Mouse (Mus musculus) adrenal gland, postnatal 36 days (tissue): ENCODE measurements around the gene Gm973. TPM values are rescaled to one million over a fixed set of nuclear protein-coding genes. Genes with fewer than 3 reads are reported as not detected.

Source experiments
- DNase-seq, 2 experiments: peaks; one replicate each; pipeline ENCODE4 v3.0.0; 2021; ENCODE audit warnings: mixed read lengths in 1 of 2
- total RNA-seq, 2 experiments: library from RNA; stranded (reverse); gene quantifications; 2 replicates each; pipeline ENCODE4 v1.2.3; 2021

Gene Gm973
- total RNA-seq, 2 experiments from 2014 or later, result 0.86 to 23.1 TPM

DNA sequence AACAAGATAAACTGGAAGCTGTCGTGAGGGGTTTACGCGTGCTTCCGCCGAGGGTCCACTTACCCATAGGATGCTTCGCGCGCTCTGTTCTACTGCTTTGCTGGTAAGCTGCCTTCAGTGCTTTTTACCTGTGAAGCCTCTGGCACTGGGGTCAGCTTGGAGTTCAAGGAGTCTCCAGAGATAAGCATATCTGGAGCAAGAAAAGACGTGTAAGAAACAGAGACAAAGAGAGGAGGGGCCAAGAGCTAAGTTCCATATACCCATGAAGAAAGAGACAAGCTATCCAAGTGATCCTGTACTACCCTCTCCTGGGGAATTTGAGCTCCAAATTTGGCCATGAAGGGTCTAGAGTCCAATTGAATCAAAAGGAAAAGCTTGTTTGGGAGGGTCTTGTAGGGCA, 24.5 kb upstream of the Gm973 start:
- no peak for DNase-seq

DNA sequence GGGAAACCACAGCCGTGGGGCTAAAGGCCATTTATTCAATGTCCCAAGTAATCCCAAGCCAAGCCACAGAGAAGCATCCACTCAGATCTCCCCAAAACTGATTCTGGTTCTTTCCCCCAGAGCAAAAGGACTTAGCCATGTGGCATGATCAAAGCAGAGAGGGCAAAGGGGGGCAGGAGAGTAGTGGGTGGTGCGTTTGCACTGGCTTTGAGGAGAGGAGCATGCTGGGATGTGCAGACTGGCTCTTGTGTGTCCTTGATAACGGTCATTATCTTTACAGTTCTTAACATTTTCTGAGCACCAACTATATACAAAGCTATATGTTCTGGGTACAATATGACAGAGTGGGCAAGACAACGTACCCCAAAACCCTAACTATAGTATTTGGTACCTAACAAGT, 23.6 kb upstream of the Gm973 start:
- DNase-seq, result no peak

DNA sequence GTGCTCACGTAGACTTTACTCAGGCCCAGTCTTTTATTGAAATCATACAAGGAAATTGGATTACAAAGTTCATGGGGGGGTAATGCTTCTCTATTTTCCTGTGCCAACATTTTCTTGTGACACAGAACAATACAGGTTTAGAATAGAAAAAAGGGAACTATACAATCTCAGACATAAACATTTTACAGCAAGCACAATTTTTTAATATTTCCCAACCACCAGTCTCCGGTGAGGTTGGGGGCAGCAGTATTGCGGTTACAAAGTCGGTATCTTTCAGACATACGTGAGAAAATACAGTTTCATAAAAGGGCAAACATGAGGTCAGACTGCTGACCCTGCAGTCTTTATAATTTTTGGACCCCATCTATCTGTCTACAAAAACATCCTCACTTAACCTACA, 20.1 kb upstream of the Gm973 start:
- DNase-seq, result no peak

DNA sequence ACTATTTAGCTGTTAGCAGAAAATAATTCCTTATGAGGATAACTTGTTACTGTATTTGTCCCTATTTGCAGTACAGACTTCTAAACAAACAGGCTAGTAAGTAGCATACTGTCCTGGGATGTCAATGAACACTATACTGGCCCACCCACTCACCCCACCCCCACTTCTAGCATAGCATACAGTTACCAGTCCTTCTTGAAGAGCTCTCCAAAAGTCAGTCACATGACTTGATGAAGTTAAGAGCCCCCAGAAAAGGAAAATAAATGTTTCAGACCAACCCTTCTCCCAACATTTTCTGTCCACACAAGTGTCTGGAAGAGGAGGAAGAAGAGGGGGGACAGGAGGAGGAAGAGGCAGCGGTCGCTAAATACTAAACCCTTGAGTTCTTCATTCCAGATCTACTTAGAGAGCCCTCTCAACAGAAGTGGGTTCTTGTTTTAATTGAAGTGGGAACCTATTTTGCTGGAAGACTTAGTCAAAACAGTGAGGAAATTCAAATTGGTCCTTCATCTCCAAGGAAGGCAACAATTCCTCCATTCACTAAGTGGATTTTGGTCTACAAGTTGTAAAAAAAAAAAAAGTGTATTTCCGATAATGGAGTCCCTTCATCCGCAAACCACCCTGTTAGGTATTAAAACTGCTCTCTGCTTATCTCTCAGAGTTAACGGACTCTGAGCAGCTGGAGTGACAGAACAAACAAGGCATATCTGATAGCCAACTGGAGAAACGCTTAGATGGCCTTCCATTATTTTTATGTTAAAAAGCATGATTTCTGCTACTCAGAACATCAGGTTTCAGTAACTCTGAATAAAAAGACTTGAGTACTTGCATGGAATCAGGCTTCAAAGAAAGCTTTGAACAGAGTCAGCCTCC, 18.1 kb upstream of the Gm973 start:
- no peak for DNase-seq

DNA sequence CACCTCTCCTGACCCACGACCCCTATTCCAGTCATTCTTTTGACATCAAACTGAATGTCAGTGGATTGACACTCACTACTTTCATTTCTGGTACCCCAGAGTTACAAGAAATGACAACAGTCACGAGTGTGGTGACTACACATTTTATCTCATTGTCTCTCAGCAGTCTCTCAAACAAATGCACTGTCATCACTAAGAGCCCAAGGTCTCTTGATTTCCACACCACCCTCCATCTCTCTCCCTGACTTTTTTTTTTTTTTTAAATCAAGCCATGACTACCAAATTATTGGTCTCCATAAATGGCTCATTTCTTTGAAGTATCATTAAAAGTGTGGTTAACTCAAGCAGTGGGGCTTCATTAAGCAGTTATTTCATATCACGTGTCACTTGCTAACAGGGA, 16.7 kb upstream of the Gm973 start:
- no peak for DNase-seq

DNA sequence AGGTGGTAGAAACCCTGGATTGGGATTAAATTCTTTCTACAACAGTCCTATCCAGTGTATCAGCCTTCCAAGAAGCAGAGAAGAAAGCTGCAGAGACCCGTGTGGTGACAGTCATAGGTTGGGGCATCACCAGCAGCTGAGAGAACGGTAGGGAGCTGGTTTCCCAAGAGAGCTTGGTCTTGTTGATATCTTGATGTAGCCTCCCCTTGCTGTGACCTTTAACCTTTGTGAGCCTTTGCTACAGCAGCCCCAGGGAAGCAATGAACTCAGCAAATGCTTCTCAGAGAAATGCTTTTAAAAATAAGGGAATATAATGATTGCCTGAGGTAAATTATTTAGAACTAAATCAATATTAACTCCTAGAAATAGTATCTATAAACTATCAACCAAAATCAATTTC, 13.7 kb upstream of the Gm973 start:
- DNase-seq, result no peak

DNA sequence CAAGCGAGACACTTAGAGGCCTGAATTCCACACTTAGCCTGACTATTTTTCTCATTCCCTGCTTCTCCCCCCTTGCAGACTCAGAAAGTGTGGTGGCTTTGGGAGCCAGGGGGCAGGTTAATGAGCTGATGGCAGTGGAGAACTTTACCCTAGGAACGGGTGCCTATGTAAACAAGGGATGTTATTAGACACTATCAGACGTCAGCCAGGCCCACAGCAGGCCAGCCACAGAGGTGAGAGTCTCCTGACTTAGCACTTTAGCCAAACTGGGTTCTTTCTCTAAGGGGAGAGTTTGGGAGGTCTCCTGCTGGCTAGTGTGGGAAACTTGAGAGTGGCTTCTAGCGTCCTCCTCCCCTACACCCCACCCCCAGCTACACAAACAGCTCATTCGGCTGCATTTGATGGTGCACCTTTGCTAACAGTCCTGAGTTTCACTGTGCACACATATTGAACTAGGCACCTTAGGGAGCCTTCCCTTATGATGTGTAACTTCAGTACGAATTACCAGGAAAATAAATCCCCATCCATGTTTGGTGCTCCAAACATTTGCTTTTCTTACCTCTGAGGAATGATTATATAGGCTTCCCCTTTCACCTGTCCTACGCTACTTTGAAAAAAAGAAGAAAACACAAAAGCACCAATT, 12.3 kb upstream of the Gm973 start:
- DNase-seq, result no peak

DNA sequence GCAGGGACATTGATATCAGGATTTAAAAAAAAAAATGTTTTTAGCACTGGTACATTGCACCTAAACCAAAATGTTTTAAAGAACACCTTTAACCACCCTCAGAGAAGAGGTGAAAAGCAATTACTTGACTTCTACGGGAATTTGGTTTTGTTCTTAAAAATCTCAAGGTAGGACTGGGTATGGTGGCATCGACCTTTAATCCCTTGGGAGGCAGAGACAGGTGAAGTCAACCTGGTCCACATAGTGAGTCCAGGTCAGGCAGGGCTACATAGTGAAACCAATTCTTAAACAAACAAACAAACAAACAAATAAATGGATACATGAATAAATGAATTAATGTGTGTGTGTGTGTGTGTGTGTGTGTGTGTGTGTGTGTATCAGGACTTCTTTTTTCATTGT, 11.8 kb upstream of the Gm973 start:
- no peak for DNase-seq

DNA sequence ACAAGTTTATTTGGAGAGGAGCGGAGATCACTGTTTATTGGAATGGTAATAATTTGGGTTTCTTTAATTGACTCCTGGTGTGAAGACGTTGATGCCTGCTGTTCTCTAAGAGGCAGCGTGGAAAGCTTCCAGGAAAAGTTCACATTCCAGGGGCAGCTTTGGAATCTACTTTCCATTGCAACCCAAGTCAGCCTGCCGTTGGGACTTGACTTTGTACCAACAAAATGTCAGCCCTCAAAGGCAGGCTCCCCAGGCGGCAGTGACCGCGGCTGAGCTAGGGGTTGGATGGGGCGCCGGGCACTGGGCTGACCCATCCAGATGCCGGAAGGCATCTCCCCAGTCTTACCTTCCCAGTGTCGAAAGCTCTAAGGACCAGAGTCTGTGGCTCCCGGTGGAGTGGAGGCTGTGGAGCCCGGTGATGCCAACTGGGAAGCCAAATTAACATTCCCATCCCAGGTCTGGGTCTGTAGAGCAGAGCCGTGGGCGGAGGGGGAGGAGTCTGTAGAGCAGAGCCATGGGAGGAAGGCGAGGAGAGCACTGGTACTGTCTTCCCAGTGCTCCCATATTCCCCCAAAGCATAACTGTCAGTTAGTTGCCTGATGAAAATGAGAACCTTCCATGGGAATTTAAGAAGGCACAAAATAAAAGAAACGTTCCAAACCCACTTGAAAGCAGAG, 7.5 kb upstream of the Gm973 start:
- DNase-seq, result no peak

DNA sequence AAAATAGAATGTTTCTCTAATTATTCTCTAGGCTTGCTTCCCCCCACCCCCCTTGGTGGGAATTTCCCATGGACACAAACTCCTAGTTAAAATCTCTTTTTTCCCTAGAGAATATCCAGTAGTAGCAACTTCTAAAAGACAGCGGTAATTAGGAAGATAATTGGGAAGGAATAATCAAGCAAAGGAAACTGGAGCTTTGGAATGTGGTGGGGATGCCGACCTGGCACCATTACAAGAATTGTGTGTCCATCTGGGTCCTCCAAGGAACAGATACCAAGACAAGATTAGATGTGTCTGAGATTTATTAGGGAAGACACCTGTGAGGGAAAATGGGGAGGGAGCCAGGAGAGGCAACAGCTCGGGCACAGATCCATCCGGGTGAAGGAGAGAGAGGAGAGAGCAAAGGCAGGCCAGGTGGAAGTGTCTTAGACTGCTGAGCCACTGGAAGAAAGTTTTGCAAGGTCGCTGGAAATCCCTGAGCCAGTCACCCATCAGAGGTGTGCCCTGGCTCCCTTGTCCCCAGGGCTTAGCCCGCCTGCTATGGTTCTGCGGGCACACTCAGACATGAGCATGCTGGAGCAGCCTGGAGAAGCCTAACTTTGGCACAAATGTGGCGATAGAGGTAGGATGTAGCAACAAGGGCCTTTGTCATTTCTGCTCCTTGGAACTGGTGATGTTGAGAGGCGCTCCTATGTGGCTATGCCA, 4.3 kb upstream of the Gm973 start:
- DNase-seq, result no peak

DNA sequence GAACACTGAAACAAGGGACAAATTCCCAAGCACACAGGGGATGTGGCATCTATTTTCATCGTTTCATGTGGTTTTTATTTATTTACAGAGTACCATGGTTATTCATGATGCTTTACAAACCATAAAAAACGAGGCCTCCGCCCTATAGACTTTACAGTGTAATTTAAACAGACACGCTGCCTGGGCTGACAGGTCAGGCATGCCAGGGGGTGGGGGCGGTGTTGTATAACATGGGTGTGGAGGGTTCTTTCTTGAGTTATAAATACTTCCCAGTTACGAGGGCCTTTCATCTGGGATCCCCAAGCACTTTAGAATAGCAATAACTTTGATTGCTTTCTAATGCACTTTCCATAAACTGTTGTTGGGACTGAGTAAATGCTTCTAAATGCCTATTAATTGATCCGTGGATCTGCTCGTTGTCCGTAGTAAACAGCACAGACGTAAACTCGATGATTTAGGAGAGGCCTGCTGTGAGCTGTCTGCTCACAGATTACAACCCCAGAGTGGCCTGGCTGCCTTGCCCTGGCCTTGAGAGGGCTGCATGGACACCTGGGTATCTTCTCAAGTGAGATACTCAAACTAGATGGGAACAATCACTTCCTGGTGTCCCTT, 4.3 kb downstream of the Gm973 start:
- DNase-seq, result no peak

DNA sequence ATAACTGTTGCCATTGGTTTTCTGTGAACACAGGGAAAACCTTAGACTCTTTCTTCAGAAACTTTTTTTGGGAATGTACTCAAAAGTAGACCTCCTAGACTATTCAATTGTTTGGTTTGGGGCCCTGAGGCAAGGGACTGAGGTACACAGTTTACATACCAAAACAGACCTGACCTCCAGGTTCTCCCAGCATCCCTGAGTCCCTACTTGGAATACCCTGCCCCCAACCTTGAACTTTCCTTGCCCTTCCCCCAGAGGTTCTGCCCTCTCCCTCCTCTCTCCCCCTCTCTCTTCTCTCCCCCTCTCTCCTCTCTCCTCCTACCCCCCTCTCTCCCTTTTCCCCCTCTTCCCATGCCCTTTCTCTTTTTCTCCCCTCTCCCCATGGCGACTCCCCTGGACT, 6.4 kb downstream of the Gm973 start:
- no peak for DNase-seq

DNA sequence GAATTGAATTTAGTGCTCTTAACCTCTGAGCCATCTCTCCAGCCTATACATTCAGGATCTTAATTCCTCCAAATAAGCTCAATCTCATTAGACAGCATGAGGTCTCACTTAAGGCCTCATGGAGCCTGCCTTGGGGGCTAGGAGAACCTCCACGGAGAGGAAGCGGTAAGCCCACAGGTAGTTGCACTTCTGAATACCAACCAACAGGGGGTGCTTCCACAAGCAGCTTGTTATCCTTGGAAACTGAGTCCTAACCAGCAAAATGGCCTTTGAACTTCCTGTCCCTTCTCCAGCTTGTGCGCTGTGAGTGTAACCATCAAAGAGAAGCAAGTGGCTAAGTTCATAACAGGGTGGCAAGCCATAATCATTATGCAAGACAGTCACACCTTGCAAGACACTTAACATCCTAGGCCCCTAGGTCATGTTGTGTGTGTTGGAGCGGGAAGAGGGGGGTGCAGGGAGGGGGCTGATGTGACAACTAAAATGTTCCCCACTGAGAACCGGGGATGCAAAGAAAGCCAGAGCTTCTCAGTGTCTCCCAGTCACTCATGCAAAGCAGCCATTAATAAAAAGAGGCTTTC, 7.4 kb downstream of the Gm973 start:
- no peak for DNase-seq

DNA sequence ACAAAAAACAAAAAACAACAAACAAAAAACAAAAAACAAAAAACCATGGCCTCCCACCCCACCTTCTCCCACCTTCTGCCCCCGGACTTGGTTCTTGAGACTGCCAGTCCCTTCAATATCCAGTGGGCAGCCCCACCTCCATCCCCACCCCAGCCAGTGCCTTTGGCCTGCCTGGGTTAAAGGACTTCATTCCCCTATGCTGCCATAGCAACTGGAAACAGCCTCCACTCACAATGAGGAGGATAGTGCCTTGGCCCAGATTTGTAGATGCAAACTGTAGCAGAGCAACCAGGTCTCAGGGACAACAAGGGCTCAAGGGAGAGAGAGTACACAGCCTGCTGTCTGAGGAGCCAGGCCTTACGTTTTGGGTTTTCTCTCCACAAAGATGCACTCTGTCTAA, 8.0 kb downstream of the Gm973 start:
- peak; percentile 17 to 40 for DNase-seq

DNA sequence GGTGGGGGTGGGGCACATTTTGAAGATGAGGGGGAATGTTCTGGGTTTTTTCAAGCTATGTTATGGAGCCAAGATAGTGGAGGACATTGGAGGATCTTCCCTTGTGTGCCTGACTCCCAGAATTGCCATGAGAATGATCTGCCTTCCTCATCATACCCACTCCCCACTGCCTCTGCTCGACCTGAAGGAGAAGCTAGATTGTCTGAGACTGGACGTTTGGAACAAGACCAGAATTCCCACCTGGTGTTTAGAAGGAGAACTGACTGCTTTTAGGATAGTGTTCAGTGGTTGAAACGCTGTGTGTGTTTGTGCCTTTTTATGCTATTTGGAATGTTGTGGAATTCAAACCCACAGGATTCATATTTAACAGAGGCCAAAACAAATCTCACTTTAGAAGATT, 8.7 kb downstream of the Gm973 start:
- DNase-seq, result no peak

DNA sequence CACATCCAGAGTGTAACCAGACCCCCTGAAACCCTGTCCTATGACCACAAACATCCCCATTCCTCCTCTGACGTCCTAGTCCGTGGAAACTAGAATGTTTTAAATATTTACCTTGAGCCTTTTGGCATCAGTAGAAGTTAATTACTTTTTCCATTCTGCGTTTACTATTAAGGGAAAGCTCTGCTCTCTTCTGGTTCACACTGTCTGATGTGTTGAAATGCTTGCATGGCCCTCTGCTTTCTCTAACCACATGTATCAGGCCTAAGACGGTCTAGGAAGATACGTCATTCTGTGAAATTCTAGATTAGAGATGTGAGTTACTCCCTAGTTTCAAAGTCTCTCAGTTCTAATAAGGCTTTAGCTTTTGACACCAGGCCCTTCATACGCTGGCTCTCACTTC, 11.2 kb downstream of the Gm973 start:
- DNase-seq, result no peak

DNA sequence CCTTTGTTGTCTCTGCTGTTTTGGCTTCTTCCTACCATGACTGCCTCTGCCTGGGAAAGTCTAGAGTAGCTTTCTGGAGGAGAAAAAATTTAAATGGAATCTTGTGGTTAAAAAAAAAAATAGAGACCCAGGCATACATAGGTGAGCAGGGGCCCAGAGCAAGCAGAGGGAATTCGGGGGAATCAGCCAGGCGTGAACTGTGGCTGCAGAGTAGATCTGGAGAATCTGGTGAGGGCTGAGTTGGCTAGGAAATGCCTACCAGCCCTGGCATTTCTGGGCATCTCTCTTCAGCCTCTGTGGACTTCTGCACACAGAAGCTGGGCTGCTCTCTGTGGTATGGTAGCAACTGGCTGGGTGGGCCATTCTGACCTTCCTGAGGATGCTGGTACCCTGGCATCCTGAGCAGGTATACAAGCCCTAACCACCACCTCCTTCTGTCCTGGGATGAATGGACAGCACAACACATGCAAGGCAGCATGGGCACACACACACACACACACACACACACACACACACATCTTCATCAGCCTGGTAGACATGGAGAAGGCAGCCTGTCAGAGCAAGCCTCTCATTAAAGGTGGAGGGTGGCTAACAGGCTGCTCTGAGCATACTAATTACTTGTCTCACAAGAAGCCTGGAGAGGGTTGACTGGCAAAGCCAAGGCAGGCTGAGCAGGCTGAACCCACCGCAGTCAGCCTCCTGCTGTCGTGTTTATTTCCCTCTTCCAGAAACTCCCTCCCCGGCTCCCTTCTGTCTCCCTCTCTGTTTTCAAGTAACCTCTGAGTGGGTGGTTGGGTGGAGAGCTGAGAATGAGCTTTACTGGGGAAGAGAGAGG, 19.1 kb downstream of the Gm973 start:
- DNase-seq, result no peak

DNA sequence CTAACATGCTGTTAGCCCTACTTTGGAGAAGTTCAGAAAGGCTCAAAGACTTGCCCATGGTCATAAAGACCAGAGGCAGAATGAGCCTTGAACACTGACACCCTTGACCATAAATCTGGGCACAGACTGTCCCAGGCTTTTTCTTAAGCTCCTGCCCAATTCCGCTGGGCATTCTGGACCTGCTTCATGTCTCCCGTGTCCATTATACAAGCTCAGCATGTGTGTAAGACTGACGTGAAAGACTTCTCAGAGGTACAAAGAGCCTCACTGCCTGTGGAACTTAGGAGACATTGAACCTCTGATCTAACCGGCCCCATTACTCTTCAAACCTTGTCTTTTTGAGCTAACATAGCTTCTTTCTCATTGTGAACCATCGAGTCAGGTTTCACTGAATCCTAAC, 22.3 kb downstream of the Gm973 start:
- DNase-seq, result no peak

DNA sequence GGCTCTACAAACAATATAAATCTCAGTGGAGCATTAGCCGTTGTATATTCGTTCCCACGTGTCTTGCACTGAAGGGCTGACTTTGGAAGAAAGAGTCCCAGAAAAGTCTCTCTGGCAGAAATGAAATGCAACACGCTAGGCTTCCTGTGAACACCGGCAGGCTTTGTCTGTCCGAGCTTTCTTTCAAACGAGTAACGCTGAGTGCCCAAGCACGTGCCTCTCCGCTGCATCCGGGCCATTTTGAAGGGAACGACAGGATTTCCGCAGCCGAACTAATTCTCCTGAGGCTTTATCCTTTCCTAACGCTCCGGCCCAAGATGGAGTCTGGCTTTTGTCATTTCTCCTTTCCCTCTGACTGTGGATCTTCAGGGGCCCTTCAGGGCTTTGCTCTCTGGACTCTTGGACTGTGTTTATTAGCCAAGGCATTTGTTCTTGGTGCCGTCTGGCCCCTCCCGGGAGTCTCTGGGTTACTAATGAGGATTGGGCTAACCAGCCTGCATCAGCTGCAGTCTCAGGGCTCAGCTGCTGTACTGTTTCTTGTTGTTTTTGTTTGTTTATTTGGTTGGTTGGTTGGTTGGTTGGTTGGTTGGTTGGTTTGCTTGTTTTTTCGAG, 24.6 kb downstream of the Gm973 start:
- DNase-seq, result no peak

DNA sequence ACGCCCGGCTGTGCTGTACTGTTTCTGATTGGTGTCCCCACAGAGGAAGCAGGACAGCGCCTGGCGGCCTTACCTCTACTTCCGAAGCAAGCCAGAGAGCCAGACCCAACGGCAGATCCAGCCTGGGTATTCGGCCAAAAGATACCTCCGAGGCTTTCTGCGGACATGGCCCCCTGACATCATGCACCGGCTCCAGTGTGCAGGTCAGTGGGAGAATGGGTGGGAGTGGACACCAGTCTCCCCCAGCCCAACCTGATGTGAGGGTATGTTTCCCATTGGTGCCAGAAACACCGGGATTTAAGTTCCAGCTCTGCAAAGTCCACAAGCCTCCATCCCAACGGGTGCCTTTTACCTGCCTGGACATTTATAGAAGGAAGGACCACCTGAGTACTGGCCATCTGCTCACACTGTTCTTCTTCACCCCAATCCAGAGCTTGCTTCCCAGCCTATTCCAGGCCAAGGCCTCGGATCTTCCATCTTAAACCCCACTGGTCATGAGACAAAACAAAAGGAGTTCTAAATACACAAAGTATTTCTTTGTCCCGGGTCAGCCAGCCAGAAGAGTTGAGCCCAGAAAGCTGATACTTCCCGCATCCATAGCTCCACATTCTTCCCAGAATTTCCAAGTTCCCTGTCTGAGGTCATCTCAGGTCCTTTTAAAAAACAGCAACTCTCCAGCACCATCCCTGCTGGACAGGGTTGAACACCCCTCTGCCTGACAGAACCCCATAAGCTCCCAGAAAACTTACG, 25.4 kb downstream of the Gm973 start:
- DNase-seq, result no peak
